Mouse (Mus musculus) megakaryocyte, embryonic 14.5 days (primary cell): ENCODE measurements around the gene Crp. TPM values are rescaled to one million over a fixed set of nuclear protein-coding genes. Genes with fewer than 3 reads are reported as not detected.

Experiments used
- H3K27me3 ChIP-seq: replicated peaks from 2 replicates; pipeline ENCODE3; 2012; ENCODE audit warnings: inconsistent platforms
- H3K36me3 ChIP-seq: replicated peaks from 2 replicates; pipeline ENCODE3; 2012; ENCODE audit warnings: low read length, inconsistent platforms, mixed read lengths
- H3K4me1 ChIP-seq: 2 replicates; pipeline ENCODE4 v1.6.1; 2012; ENCODE audit warnings: inconsistent platforms
- H3K4me3 ChIP-seq: replicated peaks from 2 replicates; pipeline ENCODE3; 2012; ENCODE audit warnings: moderate library complexity, mild to moderate bottlenecking, inconsistent platforms
- H3K9me3 ChIP-seq: 2 replicates; pipeline ENCODE4 v1.6.1; 2012; ENCODE audit warnings: inconsistent platforms
- FLI1 ChIP-seq: IDR thresholded peaks from 2 replicates; pipeline ENCODE4 v1.6.1; 2012; ENCODE audit warnings: low read length, inconsistent platforms, mixed read lengths
- GATA1 ChIP-seq: IDR thresholded peaks from 3 replicates; pipeline ENCODE4 v1.6.1; 2012; ENCODE audit warnings: mixed read lengths, low read length, inconsistent platforms, borderline replicate concordance
- polyA plus RNA-seq: library from polyadenylated mRNA; stranded (reverse); fragments of >175 nt; gene quantifications from 2 replicates; pipeline ENCODE4 v1.2.3, GENCODE M21; 2012; ENCODE audit warnings: low replicate concordance; ENCODE audit not compliant: insufficient read depth

Crp gene
- polyA plus RNA-seq = not detected in 2 replicates

GRCm38 (mm10) chr1:172697844-172698243 is at the start of gene Crp:
Gene Crp (plus strand): TSS chr1:172698055.
- no peaks in the 10 kb centered on the region for H3K36me3 ChIP-seq
- no peak for TF ChIP-seq GATA1
- TF ChIP-seq FLI1 = no peak
- no peaks in the 10 kb centered on the region for H3K27me3 ChIP-seq
- no peaks in the 10 kb centered on the region for H3K4me1 ChIP-seq
- no peak within 1 kb of the TSS for H3K4me3 ChIP-seq
- no peaks in the 10 kb centered on the region for H3K9me3 ChIP-seq

DNA sequence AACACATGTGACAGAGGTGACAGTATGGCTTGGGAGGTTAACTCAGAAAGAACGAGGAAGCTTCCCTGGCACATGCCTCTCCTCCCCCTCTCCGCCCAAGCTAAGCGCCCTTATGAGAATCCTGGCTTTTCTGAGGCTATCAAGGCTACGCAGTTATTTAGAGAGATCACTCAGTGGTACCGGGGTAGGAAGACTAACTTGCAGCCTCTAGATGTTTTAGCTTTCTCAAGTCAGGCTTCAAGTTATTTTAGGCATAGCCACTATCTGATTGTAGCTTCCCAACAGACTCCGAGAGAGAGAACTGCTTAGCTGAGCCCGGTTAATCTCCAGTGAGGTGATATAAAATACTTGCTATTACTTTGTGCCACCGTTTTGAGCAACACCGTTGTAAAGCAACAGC is 48.5 kb upstream of the Crp start:
- Histone ChIP-seq H3K27me3 (peaks cover 13% of the 10 kb centered on the region), H3K9me3 (no peaks in the 10 kb centered on the region), H3K4me3 (no peak overlapping the region), H3K36me3 (no peaks in the 10 kb centered on the region), H3K4me1 (peaks cover 12% of the 10 kb centered on the region)
- TF ChIP-seq GATA1 (no peak), FLI1 (no peak)

- Histone ChIP-seq H3K9me3 (no peaks in the 10 kb centered on the region), H3K4me3 (no peak overlapping the region), H3K27me3 (peaks cover 10% of the 10 kb centered on the region), H3K4me1 (peaks cover 12% of the 10 kb centered on the region), H3K36me3 (no peaks in the 10 kb centered on the region)
- TF ChIP-seq GATA1 = no peak
- TF ChIP-seq FLI1 = no peak
These were observed 47.2 kb upstream of the Crp start for GRCm38 (mm10) chr1:172650519-172651287.

GRCm38 (mm10) chr1:172651288-172651987 is 46.4 kb upstream of the Crp start:
- H3K36me3 ChIP-seq = no peaks in the 10 kb centered on the region
- peaks cover 12% of the 10 kb centered on the region for H3K4me1 ChIP-seq
- H3K4me3 ChIP-seq = no peak overlapping the region
- no peak for TF ChIP-seq FLI1
- TF ChIP-seq GATA1 = no peak
- H3K27me3 ChIP-seq = peaks cover 13% of the 10 kb centered on the region
- no peaks in the 10 kb centered on the region for H3K9me3 ChIP-seq

DNA sequence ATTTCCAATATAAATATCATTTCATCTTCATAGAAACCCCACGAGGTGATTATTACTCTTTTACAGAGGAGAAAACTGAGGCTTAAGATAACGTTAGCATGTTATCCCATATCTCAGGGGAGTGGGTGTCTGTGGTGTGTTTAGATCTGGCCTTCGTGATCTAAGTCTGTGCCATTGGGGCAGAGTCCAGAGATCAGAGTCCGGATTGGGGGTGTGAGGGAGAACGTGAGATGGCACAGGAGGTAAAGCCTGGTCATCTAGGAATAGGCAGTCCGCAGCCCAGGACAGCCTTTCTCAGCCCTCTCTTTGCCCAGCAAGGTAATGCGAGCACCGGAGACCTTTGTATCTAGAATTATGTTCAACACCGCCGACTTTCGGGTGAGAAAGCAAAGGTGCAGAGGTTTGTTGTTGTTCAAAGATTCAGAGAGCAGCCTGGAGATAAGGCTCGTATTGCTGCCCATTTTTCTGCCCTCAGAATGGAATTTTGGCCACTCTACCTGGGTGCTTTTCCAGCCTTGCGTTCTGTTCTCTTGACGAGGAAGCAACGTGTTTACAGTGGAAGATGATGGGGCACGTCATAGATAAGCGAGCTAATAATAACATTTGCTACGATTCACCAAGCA is 45.7 kb upstream of the Crp start:
- Histone ChIP-seq H3K9me3 (no peaks in the 10 kb centered on the region), H3K36me3 (no peaks in the 10 kb centered on the region), H3K4me1 (peaks cover 12% of the 10 kb centered on the region), H3K4me3 (no peak overlapping the region), H3K27me3 (peaks cover 13% of the 10 kb centered on the region)
- TF ChIP-seq GATA1 (no peak), FLI1 (no peak)

- H3K4me1 ChIP-seq = peaks cover 12% of the 10 kb centered on the region
These were observed 44.0 kb upstream of the Crp start for GRCm38 (mm10) chr1:172653900-172654299.

DNA sequence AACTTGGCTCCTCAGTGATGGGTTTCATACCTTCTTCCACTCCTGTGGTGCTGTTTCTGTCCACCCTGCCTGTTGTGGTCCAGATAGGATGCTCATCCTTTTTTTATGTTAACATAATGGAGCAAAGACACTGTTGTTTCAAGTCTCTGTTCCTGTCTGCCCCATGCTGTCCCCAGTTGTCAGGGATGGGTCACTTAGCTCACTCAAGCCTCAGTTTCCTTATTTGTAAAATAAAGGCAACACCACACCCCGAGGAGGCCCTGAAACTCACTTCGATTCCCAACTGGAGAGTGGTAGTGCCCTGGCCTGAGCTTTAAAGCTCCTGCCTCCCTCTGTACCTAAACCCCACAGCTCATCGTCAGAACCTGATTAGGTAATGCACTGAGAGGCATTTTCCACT is 40.6 kb upstream of the Crp start:
- peaks cover 12% of the 10 kb centered on the region for H3K4me1 ChIP-seq
- no peak overlapping the region for H3K4me3 ChIP-seq
- H3K36me3 ChIP-seq = no peaks in the 10 kb centered on the region
- H3K9me3 ChIP-seq = peaks cover 7% of the 10 kb centered on the region
- peaks cover 3% of the 10 kb centered on the region for H3K27me3 ChIP-seq
- TF ChIP-seq GATA1 = no peak
- TF ChIP-seq FLI1 = no peak

More at GRCm38 (mm10) chr1:172653900-172654299, 44.0 kb upstream of the Crp start:
- Histone ChIP-seq H3K27me3 (peaks cover 7% of the 10 kb centered on the region), H3K9me3 (no peaks in the 10 kb centered on the region), H3K36me3 (no peaks in the 10 kb centered on the region), H3K4me3 (no peak overlapping the region)
- TF ChIP-seq FLI1 (no peak), GATA1 (no peak)

GRCm38 (mm10) chr1:172659688-172660087 is 38.2 kb upstream of the Crp start:
- Histone ChIP-seq H3K27me3 (peaks cover 4% of the 10 kb centered on the region), H3K4me1 (no peaks in the 10 kb centered on the region), H3K4me3 (no peak overlapping the region), H3K9me3 (peaks cover 9% of the 10 kb centered on the region), H3K36me3 (no peaks in the 10 kb centered on the region)
- TF ChIP-seq FLI1 (no peak), GATA1 (no peak)

DNA sequence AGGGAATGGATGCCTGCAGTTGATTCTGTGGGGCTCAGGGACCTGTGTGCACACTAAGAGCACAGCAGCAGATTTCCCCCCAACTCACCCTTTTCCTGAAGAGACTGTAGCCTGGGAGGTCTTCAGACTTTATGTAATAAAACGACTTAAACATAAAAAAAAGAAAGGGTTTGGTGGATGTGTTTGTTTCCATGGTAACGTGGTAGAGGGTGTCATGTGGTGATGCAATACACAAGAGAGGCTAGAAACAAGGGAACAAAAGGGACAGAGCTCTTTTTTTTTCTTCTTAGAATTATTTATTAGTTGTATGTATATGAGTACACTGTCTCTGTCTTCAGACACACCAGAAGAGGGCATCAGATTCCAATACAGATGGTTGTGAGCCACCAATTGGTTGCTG is 32.4 kb upstream of the Crp start:
- Histone ChIP-seq H3K4me1 (no peaks in the 10 kb centered on the region), H3K9me3 (peaks cover 7% of the 10 kb centered on the region), H3K36me3 (no peaks in the 10 kb centered on the region), H3K4me3 (no peak overlapping the region), H3K27me3 (peaks cover 1% of the 10 kb centered on the region)
- TF ChIP-seq FLI1 = no peak
- TF ChIP-seq GATA1 = no peak

GRCm38 (mm10) chr1:172667597-172667996 is 30.3 kb upstream of the Crp start:
- Histone ChIP-seq H3K9me3 (no peaks in the 10 kb centered on the region), H3K4me1 (no peaks in the 10 kb centered on the region), H3K4me3 (no peak overlapping the region), H3K27me3 (no peaks in the 10 kb centered on the region), H3K36me3 (no peaks in the 10 kb centered on the region)
- no peak for TF ChIP-seq GATA1
- no peak for TF ChIP-seq FLI1
